Mouse (Mus musculus) erythroid progenitor cell, adult 5-6 weeks (primary cell): ENCODE measurements around the gene Kcnk3. TPM values are rescaled to one million over a fixed set of nuclear protein-coding genes. Genes with fewer than 3 reads are reported as not detected.

Experiments
- ATAC-seq: replicated peaks from 2 replicates; pipeline ENCODE4 v1.8.0; 2016; ENCODE audit warnings: moderate number of reproducible peaks, mild to moderate bottlenecking, moderate TSS enrichment, inconsistent platforms; ENCODE audit not compliant: poor library complexity, low FRiP score, severe bottlenecking
- total RNA-seq, 2 experiments: library from RNA; stranded (forward) in 1 of 2; stranded (reverse) in 1 of 2; fragments of 150-400 nt in 1 of 2; fragments of 186-747, 209-891 nt in 1 of 2; gene quantifications; 2 replicates each; pipeline versions ENCODE4 v1.2.3 to v1.2.4; 2015 to 2017; ENCODE audit warnings: low replicate concordance in 2 of 2

Kcnk3 gene
- total RNA-seq, 2 experiments from 2014 or later: not detected

- ATAC-seq: no peak
Observed at GRCm38 (mm10) chr5:30586616-30587015, 1.4 kb upstream of the Kcnk3 start.

GRCm38 (mm10) chr5:30587101-30587500 is 869 bp upstream of the Kcnk3 start:
- ATAC-seq: no peak

GRCm38 (mm10) chr5:30588301-30588968 is 465 bp downstream of the Kcnk3 start:
- ATAC-seq: no peak

- no peak for ATAC-seq
Observed at GRCm38 (mm10) chr5:30589069-30589468, 1.1 kb downstream of the Kcnk3 start.

- no peak for ATAC-seq
Observed at GRCm38 (mm10) chr5:30589546-30589945, 1.6 kb downstream of the Kcnk3 start.

GRCm38 (mm10) chr5:30590231-30590630 is 2.3 kb downstream of the Kcnk3 start:
- ATAC-seq: no peak

GRCm38 (mm10) chr5:30591205-30591731 is 3.3 kb downstream of the Kcnk3 start:
- ATAC-seq: no peak

GRCm38 (mm10) chr5:30591786-30592185 is 3.8 kb downstream of the Kcnk3 start:
- ATAC-seq: no peak

GRCm38 (mm10) chr5:30592279-30592980 is 4.5 kb downstream of the Kcnk3 start:
- no peak for ATAC-seq

GRCm38 (mm10) chr5:30593360-30593759 is 5.4 kb downstream of the Kcnk3 start:
- no peak for ATAC-seq

- ATAC-seq: no peak
Observed at GRCm38 (mm10) chr5:30593811-30594504, 6.0 kb downstream of the Kcnk3 start.

- no peak for ATAC-seq
Observed at GRCm38 (mm10) chr5:30594953-30595560, 7.1 kb downstream of the Kcnk3 start.

GRCm38 (mm10) chr5:30601397-30601796 is 13.4 kb downstream of the Kcnk3 start:
- ATAC-seq: no peak

- no peak for ATAC-seq
Observed at GRCm38 (mm10) chr5:30603255-30603654, 15.3 kb downstream of the Kcnk3 start.

- ATAC-seq: no peak
Observed at GRCm38 (mm10) chr5:30603926-30604325, 16.0 kb downstream of the Kcnk3 start.

- ATAC-seq: no peak
Observed at GRCm38 (mm10) chr5:30604769-30605188, 16.8 kb downstream of the Kcnk3 start.

- ATAC-seq: no peak
Observed at GRCm38 (mm10) chr5:30605649-30606048, 17.7 kb downstream of the Kcnk3 start.

- no peak for ATAC-seq
Observed at GRCm38 (mm10) chr5:30606424-30607073, 18.6 kb downstream of the Kcnk3 start.

GRCm38 (mm10) chr5:30609094-30609493 is 21.1 kb downstream of the Kcnk3 start:
- ATAC-seq: no peak
